Mouse (Mus musculus): ENCODE measurements around the gene Xrra1. TPM values are rescaled to one million over a fixed set of nuclear protein-coding genes. Genes with fewer than 3 reads are reported as not detected.

The Xrra1 gene
- polyA plus RNA-seq, 1 experiment from 2014 or later = 0.36 TPM

- DNase-seq (ENCODE audit: low spot score) (no peak), ATAC-seq (ENCODE audit: insufficient number of reproducible peaks, low FRiP score, low TSS enrichment, low read depth) (no peak)
- Histone ChIP-seq H3K27me3 (ENCODE audit: control insufficient read depth, insufficient read depth, low read length) (no peaks in the 10 kb centered on the region), H3K9me3 (ENCODE audit: control insufficient read depth, low read length) (no peaks in the 10 kb centered on the region), H3K27ac (replicated peaks; ENCODE audit: low read depth, low read length) (no peak overlapping the region), H3K4me1 (ENCODE audit: control insufficient read depth, insufficient read depth, low read length) (0 out of 2 replicates have a peak, but pooled peaks cover 2% of the 10 kb centered on the region), H3K36me3 (ENCODE audit: control insufficient read depth, insufficient read depth, low read length) (peaks cover 24% of the 10 kb centered on the region), H3K9ac (ENCODE audit: low read length) (no peak overlapping the region), H3K4me2 (ENCODE audit: low read depth, severe bottlenecking) (no peak overlapping the region), H3K4me3 (ENCODE audit: low read depth, low read length) (no peak overlapping the region)
- WGBS = 91% methylated on average over 6 of the region's 6 CpGs
Observed at GRCm38 (mm10) chr7:99837358-99838071, 21.4 kb upstream of the Xrra1 start.

GRCm38 (mm10) chr7:99838241-99838640 is 20.7 kb upstream of the Xrra1 start:
- Histone ChIP-seq H3K4me2 (ENCODE audit: low read depth, severe bottlenecking) (no peak overlapping the region), H3K36me3 (ENCODE audit: control insufficient read depth, insufficient read depth, low read length) (peaks cover 27% of the 10 kb centered on the region), H3K27ac (replicated peaks; ENCODE audit: low read depth, low read length) (no peak overlapping the region), H3K4me3 (ENCODE audit: low read depth, low read length) (no peak overlapping the region), H3K27me3 (ENCODE audit: control insufficient read depth, insufficient read depth, low read length) (no peaks in the 10 kb centered on the region), H3K9ac (ENCODE audit: low read length) (no peak overlapping the region), H3K4me1 (ENCODE audit: control insufficient read depth, insufficient read depth, low read length) (0 out of 2 replicates have a peak, but pooled peaks cover 2% of the 10 kb centered on the region), H3K9me3 (ENCODE audit: control insufficient read depth, low read length) (no peaks in the 10 kb centered on the region)
- no peak for DNase-seq (ENCODE audit: low spot score)
- ATAC-seq (ENCODE audit: insufficient number of reproducible peaks, low FRiP score, low TSS enrichment, low read depth) = no peak
- WGBS = 91% methylated on average over 3 of the region's 3 CpGs

- no peak for ATAC-seq (ENCODE audit: insufficient number of reproducible peaks, low FRiP score, low TSS enrichment, low read depth)
Observed at GRCm38 (mm10) chr7:99845533-99846236, 13.2 kb upstream of the Xrra1 start.

GRCm38 (mm10) chr7:99850534-99850933 is 8.4 kb upstream of the Xrra1 start:
- Histone ChIP-seq H3K9ac (ENCODE audit: low read length) (no peak overlapping the region), H3K36me3 (ENCODE audit: control insufficient read depth, insufficient read depth, low read length) (peaks cover 23% of the 10 kb centered on the region; the same call in 1 of the 2 replicates), H3K4me1 (ENCODE audit: control insufficient read depth, insufficient read depth, low read length) (no peaks in the 10 kb centered on the region), H3K4me2 (ENCODE audit: low read depth, severe bottlenecking) (no peak overlapping the region), H3K27ac (replicated peaks; ENCODE audit: low read depth, low read length) (no peak overlapping the region), H3K4me3 (ENCODE audit: low read depth, low read length) (no peak overlapping the region), H3K9me3 (ENCODE audit: control insufficient read depth, low read length) (no peaks in the 10 kb centered on the region), H3K27me3 (ENCODE audit: control insufficient read depth, insufficient read depth, low read length) (no peaks in the 10 kb centered on the region)
- DNase-seq (ENCODE audit: low spot score) (no peak), ATAC-seq (ENCODE audit: insufficient number of reproducible peaks, low FRiP score, low TSS enrichment, low read depth) (no peak)
- WGBS = 93% methylated on average over 5 of the region's 5 CpGs

More at GRCm38 (mm10) chr7:99845533-99846236, 13.2 kb upstream of the Xrra1 start:
- H3K9ac ChIP-seq (ENCODE audit: low read length) = no peak overlapping the region
- no peak for DNase-seq (ENCODE audit: low spot score)
- H3K9me3 ChIP-seq (ENCODE audit: control insufficient read depth, low read length) = no peaks in the 10 kb centered on the region
- WGBS = 95% methylated on average over 8 of the region's 8 CpGs
- no peak overlapping the region for H3K4me3 ChIP-seq (ENCODE audit: low read depth, low read length)
- H3K4me1 ChIP-seq (ENCODE audit: control insufficient read depth, insufficient read depth, low read length) = no peaks in the 10 kb centered on the region
- H3K36me3 ChIP-seq (ENCODE audit: control insufficient read depth, insufficient read depth, low read length) = peaks cover 29% of the 10 kb centered on the region; the same call in 1 of the 2 replicates
- H3K4me2 ChIP-seq (ENCODE audit: low read depth, severe bottlenecking) = no peak overlapping the region
- H3K27ac ChIP-seq (replicated peaks; ENCODE audit: low read depth, low read length) = no peak overlapping the region
- no peaks in the 10 kb centered on the region for H3K27me3 ChIP-seq (ENCODE audit: control insufficient read depth, insufficient read depth, low read length)

- H3K27ac ChIP-seq (replicated peaks; ENCODE audit: low read depth, low read length) = no peak overlapping the region
- no peaks in the 10 kb centered on the region for H3K9me3 ChIP-seq (ENCODE audit: control insufficient read depth, low read length)
- H3K4me2 ChIP-seq (ENCODE audit: low read depth, severe bottlenecking) = no peak overlapping the region
- WGBS = 85% methylated on average over 1 of the region's 1 CpGs
- ATAC-seq (ENCODE audit: insufficient number of reproducible peaks, low FRiP score, low TSS enrichment, low read depth) (no peak), DNase-seq (ENCODE audit: low spot score) (no peak)
- peaks cover 19% of the 10 kb centered on the region; the same call in 1 of the 2 replicates for H3K36me3 ChIP-seq (ENCODE audit: control insufficient read depth, insufficient read depth, low read length)
- H3K27me3 ChIP-seq (ENCODE audit: control insufficient read depth, insufficient read depth, low read length) = no peaks in the 10 kb centered on the region
- no peaks in the 10 kb centered on the region for H3K4me1 ChIP-seq (ENCODE audit: control insufficient read depth, insufficient read depth, low read length)
- H3K9ac ChIP-seq (ENCODE audit: low read length) = no peak overlapping the region
- no peak overlapping the region for H3K4me3 ChIP-seq (ENCODE audit: low read depth, low read length)
Observed at GRCm38 (mm10) chr7:99851121-99851520, 7.8 kb upstream of the Xrra1 start.

GRCm38 (mm10) chr7:99851618-99852017 is 7.3 kb upstream of the Xrra1 start:
- H3K27me3 ChIP-seq (ENCODE audit: control insufficient read depth, insufficient read depth, low read length) = no peaks in the 10 kb centered on the region
- H3K4me3 ChIP-seq (ENCODE audit: low read depth, low read length) = no peak overlapping the region
- H3K9me3 ChIP-seq (ENCODE audit: control insufficient read depth, low read length) = no peaks in the 10 kb centered on the region
- H3K9ac ChIP-seq (ENCODE audit: low read length) = no peak overlapping the region
- ATAC-seq (ENCODE audit: insufficient number of reproducible peaks, low FRiP score, low TSS enrichment, low read depth) = no peak
- no peak for DNase-seq (ENCODE audit: low spot score)
- H3K27ac ChIP-seq (replicated peaks; ENCODE audit: low read depth, low read length) = no peak overlapping the region
- H3K36me3 ChIP-seq (ENCODE audit: control insufficient read depth, insufficient read depth, low read length) = peaks cover 14% of the 10 kb centered on the region; the same call in 1 of the 2 replicates
- H3K4me2 ChIP-seq (ENCODE audit: low read depth, severe bottlenecking) = no peak overlapping the region
- no peaks in the 10 kb centered on the region for H3K4me1 ChIP-seq (ENCODE audit: control insufficient read depth, insufficient read depth, low read length)
- 90% methylated on average over 6 of the region's 6 CpGs for WGBS

- no peak overlapping the region for H3K9ac ChIP-seq (ENCODE audit: low read length)
- ATAC-seq (ENCODE audit: insufficient number of reproducible peaks, low FRiP score, low TSS enrichment, low read depth) = no peak
Observed at GRCm38 (mm10) chr7:99853350-99853749, 5.6 kb upstream of the Xrra1 start.

GRCm38 (mm10) chr7:99854311-99854710 is 4.6 kb upstream of the Xrra1 start:
- peaks cover 5% of the 10 kb centered on the region for H3K4me1 ChIP-seq (ENCODE audit: control insufficient read depth, insufficient read depth, low read length)

More at GRCm38 (mm10) chr7:99853350-99853749, 5.6 kb upstream of the Xrra1 start:
- Histone ChIP-seq H3K27ac (replicated peaks; ENCODE audit: low read depth, low read length) (no peak overlapping the region), H3K4me2 (ENCODE audit: low read depth, severe bottlenecking) (no peak overlapping the region), H3K4me1 (ENCODE audit: control insufficient read depth, insufficient read depth, low read length) (peaks cover 5% of the 10 kb centered on the region), H3K9me3 (ENCODE audit: control insufficient read depth, low read length) (no peaks in the 10 kb centered on the region), H3K4me3 (ENCODE audit: low read depth, low read length) (no peak overlapping the region), H3K27me3 (ENCODE audit: control insufficient read depth, insufficient read depth, low read length) (no peaks in the 10 kb centered on the region), H3K36me3 (ENCODE audit: control insufficient read depth, insufficient read depth, low read length) (peaks cover 7% of the 10 kb centered on the region; the same call in 1 of the 2 replicates)
- no peak for DNase-seq (ENCODE audit: low spot score)
- WGBS = 86% methylated on average over 7 of the region's 7 CpGs

More at GRCm38 (mm10) chr7:99854311-99854710, 4.6 kb upstream of the Xrra1 start:
- H3K9ac ChIP-seq (ENCODE audit: low read length) = no peak overlapping the region
- no peak overlapping the region for H3K4me3 ChIP-seq (ENCODE audit: low read depth, low read length)
- 85% methylated on average over 4 of the region's 4 CpGs for WGBS
- H3K4me2 ChIP-seq (ENCODE audit: low read depth, severe bottlenecking) = no peak overlapping the region
- no peak overlapping the region for H3K27ac ChIP-seq (replicated peaks; ENCODE audit: low read depth, low read length)
- H3K36me3 ChIP-seq (ENCODE audit: control insufficient read depth, insufficient read depth, low read length) = peaks cover 6% of the 10 kb centered on the region; the same call in 1 of the 2 replicates
- no peak for DNase-seq (ENCODE audit: low spot score)
- no peaks in the 10 kb centered on the region for H3K9me3 ChIP-seq (ENCODE audit: control insufficient read depth, low read length)
- H3K27me3 ChIP-seq (ENCODE audit: control insufficient read depth, insufficient read depth, low read length) = no peaks in the 10 kb centered on the region
- no peak for ATAC-seq (ENCODE audit: insufficient number of reproducible peaks, low FRiP score, low TSS enrichment, low read depth)
